Mouse (Mus musculus) ES-Bruce4 (cell line): ENCODE data around the gene Txlng.

Experiments used
- CTCF ChIP-seq: IDR thresholded peaks from one replicate; pipeline ENCODE4 v1.8.1; 2011; ENCODE audit warnings: low read depth, low read length
- EP300 ChIP-seq: IDR thresholded peaks from 2 replicates; pipeline ENCODE4 v1.6.1; 2011; ENCODE audit warnings: low read depth, low read length; ENCODE audit not compliant: insufficient read depth
- POLR2A ChIP-seq: IDR thresholded peaks from one replicate; pipeline ENCODE4 v1.8.1; 2011; ENCODE audit warnings: low read length; ENCODE audit not compliant: insufficient read depth

GRCm38 (mm10) chrX:162748696-162749420 lies 80.4 kb downstream of the Txlng start:
- TF ChIP-seq CTCF (no peak), EP300 (no peak), POLR2A (no peak)
